Mouse (Mus musculus): ENCODE results near the gene Nudt1.

The Nudt1 gene

DNA sequence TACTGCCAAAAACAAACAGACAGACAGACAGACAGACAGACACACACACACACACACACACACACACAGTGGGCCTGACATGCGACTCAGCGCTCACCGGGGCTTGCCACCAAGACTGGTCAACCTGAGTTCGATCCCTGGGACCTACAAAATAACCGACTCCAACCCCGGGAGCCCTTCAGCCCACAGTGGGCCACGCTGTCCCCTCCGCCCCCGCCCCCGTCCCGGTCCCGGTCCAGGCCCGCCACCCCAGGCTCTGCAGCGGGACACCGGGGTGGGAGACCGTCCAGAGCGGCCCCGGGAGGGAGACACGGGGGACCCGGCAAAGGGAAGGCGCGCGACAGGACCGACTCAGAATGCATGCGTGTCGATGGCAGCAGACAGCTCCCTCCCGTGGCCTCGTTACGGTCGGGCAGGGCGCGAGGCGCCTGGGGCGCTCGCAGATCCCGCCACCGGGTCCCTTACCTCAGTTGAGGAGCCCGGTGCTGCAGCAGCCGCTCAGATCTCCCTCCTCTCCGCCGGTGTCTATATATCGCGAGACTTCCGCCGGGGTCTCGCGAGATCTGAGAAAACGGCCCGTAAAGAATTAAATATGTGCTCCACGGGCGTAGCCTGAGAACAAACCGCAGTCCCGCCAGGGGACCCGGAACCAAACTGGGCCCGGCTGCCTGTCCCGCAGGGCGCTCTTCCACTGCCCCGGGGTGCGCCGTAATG, at the start of gene Nudt1, which contains the start of gene Mad1l1:
Nudt1 (plus strand) TSS at position 615 of the 714 bp plus-strand sequence.
Mad1l1 (minus strand) TSS at position 511 of the 714 bp plus-strand sequence.
- DNase-seq (ENCODE audit: low spot score), result peak; percentile 94

DNA sequence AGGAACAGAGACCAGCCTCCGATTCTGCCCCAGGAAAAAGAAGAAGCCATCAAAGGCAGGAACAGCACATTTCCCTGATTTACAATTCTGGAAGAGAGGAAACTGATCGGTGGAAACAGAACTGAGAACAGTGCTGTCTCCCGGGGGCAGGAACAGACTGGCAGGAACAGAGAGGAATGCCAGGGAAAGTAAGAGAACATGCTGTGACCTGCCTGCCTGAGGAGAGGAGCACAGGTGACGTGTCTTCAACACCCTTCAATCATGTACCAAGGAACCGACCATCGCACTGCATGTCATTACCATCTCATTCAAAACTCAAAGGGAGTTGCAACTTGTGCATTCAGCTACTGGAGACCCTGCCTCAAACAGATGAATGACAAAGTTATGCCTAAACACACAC, 44.7 kb upstream of the Nudt1 start:
- DNase-seq (ENCODE audit: low spot score), result no peak

GRCm38 (mm10) chr5:140280205-140280604, 41.3 kb upstream of the Nudt1 start:
- no peak for DNase-seq (ENCODE audit: low spot score)

- DNase-seq (ENCODE audit: low spot score), result peak; percentile 16
Measured at GRCm38 (mm10) chr5:140282376-140282775, 39.1 kb upstream of the Nudt1 start.

GRCm38 (mm10) chr5:140282900-140283299, 38.6 kb upstream of the Nudt1 start:
- DNase-seq (ENCODE audit: low spot score), result no peak

GRCm38 (mm10) chr5:140284011-140284410, 37.4 kb upstream of the Nudt1 start:
- DNase-seq (ENCODE audit: low spot score), result no peak

DNA sequence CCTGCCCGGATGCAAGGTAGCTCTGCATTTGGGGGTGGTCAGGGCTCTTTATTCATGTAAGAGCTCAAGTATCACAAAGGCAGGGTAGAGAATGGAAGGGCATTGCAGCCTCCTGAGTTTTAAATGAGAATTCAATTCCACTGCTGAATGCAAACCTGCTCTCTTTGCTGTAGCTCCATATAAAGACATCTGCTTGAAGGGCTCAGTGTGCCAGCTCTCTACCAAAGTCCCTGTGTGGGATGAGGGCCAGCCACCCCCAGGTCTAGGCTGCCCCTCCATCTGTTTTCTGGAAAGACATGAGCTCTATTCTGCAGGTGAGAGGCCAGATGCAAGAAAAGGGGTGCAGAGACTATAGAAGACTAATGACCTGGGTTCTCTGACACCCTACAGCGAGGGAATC, 36.7 kb upstream of the Nudt1 start:
- DNase-seq (ENCODE audit: low spot score), result no peak

GRCm38 (mm10) chr5:140288287-140288686, 33.2 kb upstream of the Nudt1 start:
- no peak for DNase-seq (ENCODE audit: low spot score)

DNA sequence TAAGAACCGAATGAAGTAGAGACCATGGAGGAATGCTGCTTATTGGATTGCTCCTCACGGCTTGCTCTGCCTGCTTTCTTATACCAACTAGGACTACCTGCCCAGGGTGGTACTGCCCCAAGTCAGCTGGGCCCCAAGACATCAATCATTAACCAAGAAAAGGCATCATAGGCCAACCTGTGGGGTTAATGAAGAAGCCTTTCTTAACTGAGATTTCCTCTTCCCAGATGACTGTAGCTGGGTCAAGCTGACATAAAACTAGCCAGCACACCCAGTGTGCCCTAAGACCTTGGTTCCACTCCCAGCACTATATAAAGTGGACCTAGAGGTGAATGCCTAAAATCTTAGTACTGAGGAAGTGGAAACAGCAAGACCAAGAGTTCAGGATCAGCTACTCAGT, 32.3 kb upstream of the Nudt1 start:
- no peak for DNase-seq (ENCODE audit: low spot score)

GRCm38 (mm10) chr5:140292152-140292551, 29.3 kb upstream of the Nudt1 start:
- peak; percentile 62 for DNase-seq (ENCODE audit: low spot score)

GRCm38 (mm10) chr5:140298291-140298690, 23.2 kb upstream of the Nudt1 start:
- DNase-seq (ENCODE audit: low spot score), result no peak

DNA sequence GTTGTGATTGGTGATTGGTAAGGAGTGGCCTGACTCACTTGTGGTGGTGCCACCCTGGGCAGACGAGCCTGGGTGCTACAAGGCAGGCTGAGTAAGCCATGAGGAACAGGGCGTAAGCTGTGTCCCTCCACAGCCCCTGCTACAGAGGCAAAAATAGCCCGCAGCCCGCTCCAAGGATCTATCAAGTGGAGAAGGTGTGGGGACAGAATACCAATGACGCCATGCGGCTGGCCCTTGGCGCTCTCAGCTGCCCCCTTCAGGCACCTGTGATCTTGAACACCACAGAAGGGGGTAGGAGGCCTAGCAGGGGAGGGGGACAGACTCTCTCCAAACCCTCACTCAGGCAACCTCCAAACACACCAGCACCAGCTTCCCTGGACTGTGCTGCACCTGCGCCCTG, 15.4 kb upstream of the Nudt1 start:
- DNase-seq (ENCODE audit: low spot score), result no peak

DNA sequence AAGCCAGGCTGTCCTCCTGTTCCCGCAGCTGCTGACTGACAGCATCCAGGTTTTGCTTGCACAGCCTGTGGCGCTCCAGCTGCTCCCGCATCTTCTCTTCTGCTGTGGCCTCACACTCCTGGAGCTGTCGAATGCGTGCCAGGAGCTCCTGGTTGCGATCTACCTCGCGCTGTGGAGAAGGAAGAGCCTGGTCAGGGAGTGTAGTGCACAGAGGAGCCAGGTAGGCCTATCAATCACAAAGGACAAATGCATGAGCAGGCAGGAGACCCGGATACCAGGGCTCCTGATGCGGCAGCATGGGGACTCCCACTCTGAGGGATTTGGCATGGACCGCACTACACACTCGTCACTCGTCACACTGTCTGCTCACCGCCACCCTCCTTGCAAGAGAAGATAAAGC, 13.9 kb upstream of the Nudt1 start:
- no peak for DNase-seq (ENCODE audit: low spot score)

- no peak for DNase-seq (ENCODE audit: low spot score)
Measured at GRCm38 (mm10) chr5:140316716-140317115, 4.7 kb upstream of the Nudt1 start.

GRCm38 (mm10) chr5:140321756-140322575, 510 bp downstream of the Nudt1 start:
- no peak for DNase-seq (ENCODE audit: low spot score)

DNA sequence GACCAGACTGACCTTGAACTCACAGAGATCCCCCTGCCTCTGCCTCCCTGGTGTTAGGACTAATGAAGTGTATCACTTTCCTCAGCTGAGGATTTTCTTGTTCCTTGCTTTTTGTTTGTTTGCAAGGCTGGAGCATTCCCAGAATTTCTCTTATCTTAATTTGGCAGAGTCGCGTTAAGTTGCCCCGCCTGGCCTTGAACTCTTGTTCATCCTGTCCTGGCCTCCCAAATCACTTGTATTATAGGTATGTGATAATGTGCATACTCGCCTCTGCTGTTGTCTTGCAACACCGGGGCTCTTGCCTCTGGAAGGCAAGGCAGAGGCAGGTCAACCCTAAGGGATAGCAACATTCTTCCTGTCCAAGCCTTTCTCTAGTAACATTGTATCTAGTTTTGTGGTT, 2.6 kb downstream of the Nudt1 start:
- DNase-seq (ENCODE audit: low spot score), result no peak

- peak; percentile 78 for DNase-seq (ENCODE audit: low spot score)
Measured at GRCm38 (mm10) chr5:140331615-140332512, 10.4 kb downstream of the Nudt1 start, which contains the start of gene Mrm2. Mrm2 (minus strand) TSS chr5:140331898.

- DNase-seq (ENCODE audit: low spot score), result no peak
Measured at GRCm38 (mm10) chr5:140332519-140332918, 11.1 kb downstream of the Nudt1 start.

GRCm38 (mm10) chr5:140333631-140334030, 12.2 kb downstream of the Nudt1 start:
- no peak for DNase-seq (ENCODE audit: low spot score)

DNA sequence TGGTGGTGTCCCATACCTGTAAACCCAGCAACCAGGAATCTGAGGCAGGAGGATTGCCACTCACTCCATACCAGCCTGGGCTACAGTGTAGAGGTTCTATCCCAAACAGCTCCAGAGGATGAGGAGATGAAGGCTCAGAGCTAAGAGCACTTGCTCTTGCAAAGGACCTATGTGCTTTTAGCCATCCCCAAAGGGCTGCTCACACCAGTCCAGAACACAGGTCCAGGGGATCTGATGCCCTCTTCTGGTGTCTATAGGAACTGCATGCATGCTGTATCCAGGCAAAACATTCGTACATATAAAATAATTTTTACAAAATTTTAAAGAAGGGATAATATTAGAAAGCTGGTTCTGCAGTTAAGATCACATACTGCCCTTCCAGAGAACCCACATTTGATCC, 15.2 kb downstream of the Nudt1 start:
- peak; percentile 22 for DNase-seq (ENCODE audit: low spot score)

DNA sequence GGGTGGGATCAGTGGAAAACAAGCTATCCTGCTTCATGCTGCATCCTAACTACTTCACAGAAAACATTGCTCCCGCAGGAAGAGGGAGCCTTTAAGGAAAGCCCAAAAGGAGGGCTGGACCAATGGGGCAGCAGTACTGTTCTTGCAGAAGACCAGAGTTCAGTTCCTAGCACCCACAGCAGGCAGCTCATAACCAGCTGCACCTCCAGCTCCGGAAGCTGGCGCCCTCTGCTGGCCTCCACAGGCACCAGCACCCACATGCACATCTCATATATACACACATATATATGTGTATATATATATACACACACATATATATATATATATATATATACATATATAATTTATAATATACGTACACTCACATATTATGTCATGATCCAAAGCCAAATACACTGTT, 17.3 kb downstream of the Nudt1 start:
- DNase-seq (ENCODE audit: low spot score), result no peak

GRCm38 (mm10) chr5:140339836-140340235, 18.4 kb downstream of the Nudt1 start:
- DNase-seq (ENCODE audit: low spot score), result no peak
